Comparison of ENCODE assay signal across 12 mouse cellular contexts in genomic region chr14:30455801-30456595, GRCm38 (mm10). TPM values are rescaled to one million over a fixed set of nuclear protein-coding genes. Genes with fewer than 3 reads are reported as not detected.
DNase-seq lines count a peak whose midpoint lies in the region; ATAC-seq and TF ChIP-seq lines count a peak whose summit lies in the region.
"Had no signal": no experiment of that assay in that cellular context is flagged by ENCODE, and none has a peak within 500 bp of the region (broad histone marks: within the 10 kb centered on the region; RNA-seq: fewer than 3 reads in every experiment).

No protein-coding gene starts in this region.

- no peak for TF ChIP-seq CTCF in intestine, postnatal 0 days (IDR thresholded peaks at IDR 0.05; ENCODE audit: low read depth)

- H3K9ac ChIP-seq in forebrain, embryonic 11.5 days (ENCODE audit: low read length) = no peak overlapping the region
- no peak overlapping the region for H3K9ac ChIP-seq in forebrain, embryonic 15.5 days (replicated peaks)
- H3K9ac ChIP-seq in intestine, postnatal 0 days (ENCODE audit: low read depth, low read length) = no peak overlapping the region
- H3K9ac ChIP-seq: forebrain, embryonic 12.5 days had no signal

- no peaks in the 10 kb centered on the region for H3K9me3 ChIP-seq in forebrain, embryonic 11.5 days (ENCODE audit: control insufficient read depth, low read length)
- H3K9me3 ChIP-seq in forebrain, embryonic 15.5 days = no peaks in the 10 kb centered on the region
- no peaks in the 10 kb centered on the region for H3K9me3 ChIP-seq in intestine, postnatal 0 days (ENCODE audit: control insufficient read depth)
- H3K9me3 ChIP-seq: forebrain, embryonic 12.5 days had no signal

- H3K27me3 ChIP-seq in forebrain, embryonic 11.5 days (ENCODE audit: control insufficient read depth, insufficient read depth, low read length) = no peaks in the 10 kb centered on the region; the same call in 1 of the 2 replicates
- H3K27me3 ChIP-seq in forebrain, embryonic 15.5 days = 0 out of 2 replicates have a peak, but pooled peaks cover 2% of the 10 kb centered on the region
- H3K27me3 ChIP-seq in intestine, postnatal 0 days (replicated peaks; ENCODE audit: control insufficient read depth, insufficient read depth, low read length) = no peaks in the 10 kb centered on the region; the same call in 1 of the 2 replicates

- no peak overlapping the region for H3K27ac ChIP-seq in forebrain, embryonic 11.5 days (ENCODE audit: low read depth, low read length)
- H3K27ac ChIP-seq in forebrain, embryonic 15.5 days (replicated peaks) = no peak overlapping the region
- no peak overlapping the region for H3K27ac ChIP-seq in intestine, postnatal 0 days (ENCODE audit: low read depth, low read length)
- H3K27ac ChIP-seq: forebrain, embryonic 12.5 days had no signal

- no peak for DNase-seq in forebrain, embryonic 11.5 days (ENCODE audit: low spot score)
- DNase-seq in left cerebral cortex, postnatal 4 days = peak; percentile 4
- no peak for DNase-seq in left cerebral cortex, adult 11 months (ENCODE audit: low spot score)
- peak; percentile 57 for DNase-seq in retina, postnatal 1 day
- DNase-seq in spleen, adult 12 weeks (ENCODE audit: low spot score) = no peak
- DNase-seq in Muller cell, postnatal 12 days (ENCODE audit: inconsistent ontology term) = no peak
- DNase-seq: B cell, adult 2 months; cerebellum, adult 11-12 months; kidney, adult 18-20 months had no signal

- H3K4me1 ChIP-seq in forebrain, embryonic 11.5 days (replicated peaks; ENCODE audit: control insufficient read depth, insufficient read depth, low read length) = no peaks in the 10 kb centered on the region
- H3K4me1 ChIP-seq in forebrain, embryonic 15.5 days = no peaks in the 10 kb centered on the region
- no peaks in the 10 kb centered on the region for H3K4me1 ChIP-seq in intestine, postnatal 0 days (replicated peaks; ENCODE audit: control insufficient read depth, insufficient read depth, low read length)
- H3K4me1 ChIP-seq: forebrain, embryonic 12.5 days had no signal

- ATAC-seq in forebrain, embryonic 11.5 days (replicated peaks; ENCODE audit: low FRiP score) = no peak
- no peak for ATAC-seq in forebrain, embryonic 15.5 days (replicated peaks)
- no peak for ATAC-seq in intestine, postnatal 0 days

- 20% methylated on average over 12 of the region's 13 CpGs for WGBS in forebrain, embryonic 11.5 days
- 18% methylated on average over 13 of the region's 13 CpGs for WGBS in forebrain, embryonic 15.5 days
- 15% methylated on average over 12 of the region's 13 CpGs for WGBS in intestine, postnatal 0 days

- no peak overlapping the region for H3K4me3 ChIP-seq in forebrain, embryonic 11.5 days (ENCODE audit: low read depth, low read length)
- no peak overlapping the region for H3K4me3 ChIP-seq in forebrain, embryonic 15.5 days
- no peak overlapping the region for H3K4me3 ChIP-seq in intestine, postnatal 0 days (ENCODE audit: low read depth, low read length)
- H3K4me3 ChIP-seq: forebrain, embryonic 12.5 days had no signal

- H3K36me3 ChIP-seq in forebrain, embryonic 11.5 days (ENCODE audit: control insufficient read depth, insufficient read depth, low read length) = no peaks in the 10 kb centered on the region
- no peaks in the 10 kb centered on the region for H3K36me3 ChIP-seq in forebrain, embryonic 15.5 days
- no peaks in the 10 kb centered on the region for H3K36me3 ChIP-seq in intestine, postnatal 0 days (ENCODE audit: control insufficient read depth, insufficient read depth)
- H3K36me3 ChIP-seq: forebrain, embryonic 12.5 days had no signal

- H3K4me2 ChIP-seq in forebrain, embryonic 11.5 days (ENCODE audit: low read depth, low read length, severe bottlenecking) = 0 out of 2 replicates have a peak overlapping the region, but pooled peaks have one; percentile 11
- H3K4me2 ChIP-seq in forebrain, embryonic 15.5 days (replicated peaks) = no peak overlapping the region
- H3K4me2 ChIP-seq in intestine, postnatal 0 days (replicated peaks; ENCODE audit: low read depth) = peak overlapping the region; percentile 35
- H3K4me2 ChIP-seq: forebrain, embryonic 12.5 days had no signal

- intact Hi-C loops in left cerebral cortex, postnatal 4 days (cut with DNase I) = loop anchor here (5.0 kb wide), 1 partner anchor 104 kb away; no protein-coding TSS in a partner anchor

RNA-seq across cellular contexts. Expression of gene Dcp1a, which starts 23.3 kb away (rescaled TPM):
- 29.3 and 34.6 TPM in 2 replicates for polyA plus RNA-seq in forebrain, embryonic 11.5 days (2014; fragmentation: Nextera tagmentation; extraction: Ambion mirVana)
- 19.2 and 21.2 TPM in 2 replicates for polyA plus RNA-seq in forebrain, embryonic 15.5 days (2015; fragmentation: Nextera tagmentation; extraction: Ambion mirVana)
- 10 to 100 TPM; 21.4 to 21.9 TPM for total RNA-seq in left cerebral cortex, postnatal 4 days (2021)
- 5.6 and 6.4 TPM in 2 replicates for polyA plus RNA-seq in intestine, postnatal 0 days (2015; fragmentation: Nextera tagmentation; extraction: Ambion mirVana)

RNA-seq across cellular contexts. Expression of gene Cacna1d, which starts 35.3 kb away (rescaled TPM):
- 1.1 and 1.8 TPM in 2 replicates for polyA plus RNA-seq in forebrain, embryonic 11.5 days (2014; fragmentation: Nextera tagmentation; extraction: Ambion mirVana)
- polyA plus RNA-seq in forebrain, embryonic 15.5 days (2015; fragmentation: Nextera tagmentation; extraction: Ambion mirVana) = 7.1 and 8.2 TPM in 2 replicates
- total RNA-seq in left cerebral cortex, postnatal 4 days (2021) = 10 to 100 TPM; 59.7 to 60.9 TPM
- 1.5 and 1.7 TPM in 2 replicates for polyA plus RNA-seq in intestine, postnatal 0 days (2015; fragmentation: Nextera tagmentation; extraction: Ambion mirVana)

Comparison
In these comparisons a context has a peak if more than half of its experiments do, and no peak if none do; other contexts are left out.
1. DNase-seq: peak in left cerebral cortex, postnatal 4 days (single experiment) and retina, postnatal 1 day (single experiment); none in forebrain, embryonic 11.5 days (single experiment), left cerebral cortex, adult 11 months (single experiment), spleen, adult 12 weeks (single experiment) and Muller cell, postnatal 12 days (single experiment).